Mouse (Mus musculus) heart, adult 2 months (tissue): Measurements from ENCODE around the gene Hmga1b. TPM values are rescaled to one million over a fixed set of nuclear protein-coding genes. Genes with fewer than 3 reads are reported as not detected.
A peak's percentile ranks its signal among the peaks of the same experiment; 100 is the strongest.

ENCODE experiments used
- DNase-seq, 2 experiments: peaks; one replicate each; pipeline ENCODE4 v3.0.0; 2021
- H3K27ac ChIP-seq: fragments of 200-600 bp; 2 replicates; pipeline ENCODE4 v1.8.1; 2022
- H3K27me3 ChIP-seq: fragments of 200-500 bp; 2 replicates; pipeline ENCODE4 v1.6.1; 2012; ENCODE audit warnings: mild to moderate bottlenecking, low read length, inconsistent platforms, mixed read lengths; ENCODE audit not compliant: control insufficient read depth, insufficient read depth
- H3K36me3 ChIP-seq: fragments of 200-500 bp; 2 replicates; pipeline ENCODE4 v1.6.1; 2012; ENCODE audit warnings: low read length, inconsistent platforms; ENCODE audit not compliant: control insufficient read depth, insufficient read depth
- H3K4me1 ChIP-seq: fragments of 200-500 bp; 2 replicates; pipeline ENCODE4 v1.6.1; 2011; ENCODE audit warnings: low read length; ENCODE audit not compliant: control insufficient read depth, insufficient read depth
- H3K4me3 ChIP-seq: fragments of 200-600 bp; 2 replicates; pipeline ENCODE4 v1.8.1; 2022
- H3K79me2 ChIP-seq: fragments of 200-500 bp; replicated peaks from 2 replicates; pipeline ENCODE4 v1.6.1; 2012; ENCODE audit warnings: mild to moderate bottlenecking, inconsistent platforms, low read length, moderate library complexity, mixed read lengths; ENCODE audit not compliant: control insufficient read depth, insufficient read depth
- H3K9ac ChIP-seq: fragments of 200-500 bp; 2 replicates; pipeline ENCODE4 v1.6.1; 2012; ENCODE audit warnings: low read depth, mild to moderate bottlenecking, control low read depth, inconsistent platforms, low read length, mixed read lengths
- CTCF ChIP-seq: fragments of 200-600 bp; IDR thresholded peaks from 2 replicates; pipeline ENCODE4 v1.8.1; 2022; ENCODE audit warnings: antibody characterized with exemption, mild to moderate bottlenecking, moderate library complexity
- EP300 ChIP-seq: fragments of 200-500 bp; IDR thresholded peaks from 2 replicates; pipeline ENCODE4 v1.6.1; 2011; ENCODE audit warnings: low read depth, low read length, control low read depth; ENCODE audit not compliant: insufficient read depth
- POLR2A ChIP-seq: fragments of 200-500 bp; IDR thresholded peaks from 2 replicates; pipeline ENCODE4 v1.6.1; 2011; ENCODE audit warnings: mild to moderate bottlenecking, low read depth, low read length, control low read depth; ENCODE audit not compliant: insufficient read depth
- WGBS: fragments of 180-500 bp; shearing (Covaris S2); methylation state at CpG from one replicate; pipeline ENCODE4 v1.1.7; 2018; 5-methylcytosine and 5-hydroxymethylcytosine counted together
- intact Hi-C: fragments of 180-260 bp; cut with DNase I; formaldehyde crosslinking; loops from one replicate; pipeline ENCODE4 v1.15.1; 2025
- polyA plus RNA-seq: library from polyadenylated mRNA; depleted of rRNA; stranded (reverse); fragments of >200 nt; gene quantifications from 2 replicates; pipeline ENCODE4 v1.2.3, GENCODE M21; 2012
- total RNA-seq, 2 experiments: library from RNA; stranded (reverse); gene quantifications; 2 replicates each; pipeline ENCODE4 v1.2.3; 2021

The Hmga1b gene
- total and polyA plus RNA-seq, 3 experiments, result 0.57 to 31.4 (median 24.5) TPM

- intact Hi-C loops, result loop anchor here (1.0 to 2.0 kb wide), 2 partner anchors 23 to 80 kb away; no protein-coding TSS in a partner anchor
- TF ChIP-seq POLR2A, result peak; percentile 46; the same call in 1 of the 2 replicates
- TF ChIP-seq CTCF, result peak; percentile 99
- peak; percentile 46; the same call in 1 of the 2 replicates for TF ChIP-seq EP300
- Histone ChIP-seq H3K27ac (peak overlapping the region; percentile 65), H3K27me3 (no peaks in the 10 kb centered on the region), H3K4me3 (peak overlapping the region; percentile 15; the same call in 1 of the 2 replicates), H3K9ac (no peak overlapping the region), H3K36me3 (no peaks in the 10 kb centered on the region), H3K79me2 (no peaks in the 10 kb centered on the region; the same call in 1 of the 2 replicates), H3K4me1 (peaks cover 4% of the 10 kb centered on the region)
- 9% methylated on average over 10 of the region's 10 CpGs for WGBS
- DNase-seq, result peak; percentile 89 to 90
Measured at GRCm38 (mm10) chr11:120800061-120800904, 37.7 kb downstream of the Hmga1b start.

GRCm38 (mm10) chr11:120804274-120804673 lies 41.7 kb downstream of the Hmga1b start:
- Histone ChIP-seq H3K36me3 (no peaks in the 10 kb centered on the region), H3K79me2 (no peaks in the 10 kb centered on the region), H3K27ac (no peak overlapping the region), H3K9ac (no peak overlapping the region), H3K4me3 (no peak overlapping the region), H3K27me3 (no peaks in the 10 kb centered on the region), H3K4me1 (peaks cover 2% of the 10 kb centered on the region; the same call in 1 of the 2 replicates)
- intact Hi-C loops, result no loop called here
- 78% methylated on average over 7 of the region's 7 CpGs for WGBS
- TF ChIP-seq CTCF, result no peak
- TF ChIP-seq EP300, result no peak
- no peak for TF ChIP-seq POLR2A
- no peak for DNase-seq

GRCm38 (mm10) chr11:120804769-120805168 lies 42.2 kb downstream of the Hmga1b start:
- Histone ChIP-seq H3K36me3 (no peaks in the 10 kb centered on the region), H3K79me2 (no peaks in the 10 kb centered on the region)
- 67% methylated on average over 4 of the region's 4 CpGs for WGBS

GRCm38 (mm10) chr11:120805375-120806298 lies 43.0 kb downstream of the Hmga1b start:
- WGBS, result 86% methylated on average over 7 of the region's 7 CpGs
- Histone ChIP-seq H3K9ac (no peak overlapping the region), H3K4me3 (no peak overlapping the region), H3K79me2 (no peaks in the 10 kb centered on the region), H3K36me3 (no peaks in the 10 kb centered on the region), H3K4me1 (peaks cover 2% of the 10 kb centered on the region; the same call in 1 of the 2 replicates), H3K27ac (no peak overlapping the region), H3K27me3 (no peaks in the 10 kb centered on the region)
- intact Hi-C loops, result no loop called here
- TF ChIP-seq POLR2A (no peak), CTCF (no peak), EP300 (no peak)
- DNase-seq, result no peak

More at GRCm38 (mm10) chr11:120804769-120805168, 42.2 kb downstream of the Hmga1b start:
- DNase-seq, result no peak
- TF ChIP-seq POLR2A (no peak), EP300 (no peak), CTCF (no peak)
- H3K27ac ChIP-seq, result no peak overlapping the region
- no peak overlapping the region for H3K4me3 ChIP-seq
- peaks cover 2% of the 10 kb centered on the region; the same call in 1 of the 2 replicates for H3K4me1 ChIP-seq
- H3K27me3 ChIP-seq, result no peaks in the 10 kb centered on the region
- no peak overlapping the region for H3K9ac ChIP-seq
- intact Hi-C loops, result no loop called here

GRCm38 (mm10) chr11:120808010-120808409 lies 45.4 kb downstream of the Hmga1b start:
- intact Hi-C loops, result no loop called here
- DNase-seq, result no peak
- Histone ChIP-seq H3K36me3 (no peaks in the 10 kb centered on the region), H3K4me1 (no peaks in the 10 kb centered on the region), H3K79me2 (no peaks in the 10 kb centered on the region), H3K27me3 (no peaks in the 10 kb centered on the region), H3K9ac (no peak overlapping the region), H3K4me3 (no peak overlapping the region), H3K27ac (no peak overlapping the region)
- TF ChIP-seq EP300 (no peak), POLR2A (no peak), CTCF (no peak)
- 88% methylated on average over 12 of the region's 12 CpGs for WGBS
